Mouse (Mus musculus) macrophage (primary cell): ENCODE results near the gene Lax1. TPM values are rescaled to one million over a fixed set of nuclear protein-coding genes. Genes with fewer than 3 reads are reported as not detected.
"Not testable (repeated sequence)": the region's sequence is repeated elsewhere in the genome, so short reads cannot be mapped to it uniquely, and the experiment has no call there.

Source experiments
- H3K27ac ChIP-seq: fragments of 350-480 bp; formaldehyde crosslinking; 2 replicates; pipeline ENCODE4 v1.9.0; 2021
- H3K36me3 ChIP-seq: fragments of 350-480 bp; formaldehyde crosslinking; 2 replicates; pipeline ENCODE4 v1.9.0; 2021; ENCODE audit errors: inconsistent target
- H3K4me3 ChIP-seq: fragments of 350-480 bp; formaldehyde crosslinking; 2 replicates; pipeline ENCODE4 v1.9.0; 2021; ENCODE audit errors: inconsistent target
- H3K79me2 ChIP-seq: fragments of 350-480 bp; formaldehyde crosslinking; 2 replicates; pipeline ENCODE4 v1.9.0; 2021; ENCODE audit errors: inconsistent target
- WGBS: methylation state at CpG from one replicate; pipeline ENCODE4 v1.1.7; 2026; ENCODE audit warnings: inconsistent platforms; ENCODE audit not compliant: missing documents; 5-methylcytosine and 5-hydroxymethylcytosine counted together
- polyA plus RNA-seq: library from polyadenylated mRNA; stranded (reverse); fragments of 250-400 nt; gene quantifications from 3 replicates; pipeline ENCODE4 v1.2.4, GENCODE M21; 2018; ENCODE audit warnings: inconsistent platforms

Gene Lax1
- polyA plus RNA-seq, 1 experiment from 2014 or later, result not detected

- H3K4me3 ChIP-seq, result no peak overlapping the region
- H3K79me2 ChIP-seq, result no peaks in the 10 kb centered on the region
- no peak overlapping the region for H3K27ac ChIP-seq
- 94% methylated on average over 7 of the region's 7 CpGs for WGBS
- H3K36me3 ChIP-seq, result no peaks in the 10 kb centered on the region
These were observed 22.2 kb downstream of the Lax1 start for GRCm38 (mm10) chr1:133667721-133668120.

GRCm38 (mm10) chr1:133665713-133666112 lies 24.2 kb downstream of the Lax1 start:
- H3K4me3 ChIP-seq, result not testable (repeated sequence)

GRCm38 (mm10) chr1:133664203-133664970 lies 25.5 kb downstream of the Lax1 start:
- Histone ChIP-seq H3K79me2 (peaks cover 18% of the 10 kb centered on the region), H3K27ac (no peak overlapping the region), H3K4me3 (no peak overlapping the region), H3K36me3 (no peaks in the 10 kb centered on the region)
- WGBS, result 93% methylated on average over 11 of the region's 11 CpGs

More at GRCm38 (mm10) chr1:133665713-133666112, 24.2 kb downstream of the Lax1 start:
- not testable (repeated sequence) for H3K27ac ChIP-seq, H3K36me3 ChIP-seq, H3K79me2 ChIP-seq
- WGBS, result 93% methylated on average over 4 of the region's 8 CpGs

- Histone ChIP-seq H3K36me3 (peaks cover 3% of the 10 kb centered on the region; the same call in 1 of the 2 replicates), H3K79me2 (peaks cover 27% of the 10 kb centered on the region), H3K4me3 (no peak overlapping the region), H3K27ac (no peak overlapping the region)
- 88% methylated on average over 4 of the region's 4 CpGs for WGBS
These were observed 26.5 kb downstream of the Lax1 start for GRCm38 (mm10) chr1:133663427-133663826.

- H3K36me3 ChIP-seq, result peaks cover 3% of the 10 kb centered on the region; the same call in 1 of the 2 replicates
- 98% methylated on average over 4 of the region's 7 CpGs for WGBS
- H3K79me2 ChIP-seq, result peaks cover 32% of the 10 kb centered on the region
- no peak overlapping the region for H3K27ac ChIP-seq
- no peak overlapping the region for H3K4me3 ChIP-seq
These were observed 27.0 kb downstream of the Lax1 start for GRCm38 (mm10) chr1:133662941-133663340.

GRCm38 (mm10) chr1:133661203-133661933 lies 28.5 kb downstream of the Lax1 start, which contains the start of gene Gm38394:
TSS of gene Gm38394 (minus strand) at chr1:133661318.
- Histone ChIP-seq H3K4me3 (peak within 1 kb of the TSS; percentile 82), H3K27ac (peak within 1 kb of the TSS; percentile 71), H3K79me2 (peaks cover 48% of the 10 kb centered on the region), H3K36me3 (peaks cover 11% of the 10 kb centered on the region; the same call in 1 of the 2 replicates)
- 3% methylated on average over 26 of the region's 26 CpGs for WGBS

GRCm38 (mm10) chr1:133660466-133661202 lies 29.3 kb downstream of the Lax1 start, which contains the start of gene Zbed6:
TSS of gene Zbed6 (minus strand) at chr1:133660885.
- peak within 1 kb of the TSS; percentile 82 for H3K4me3 ChIP-seq
- WGBS, result 1% methylated on average over 38 of the region's 41 CpGs
- H3K27ac ChIP-seq, result peak within 1 kb of the TSS; percentile 71
- peaks cover 11% of the 10 kb centered on the region; the same call in 1 of the 2 replicates for H3K36me3 ChIP-seq
- peaks cover 55% of the 10 kb centered on the region for H3K79me2 ChIP-seq

- H3K79me2 ChIP-seq, result peaks cover 73% of the 10 kb centered on the region
- H3K4me3 ChIP-seq, result no peak overlapping the region
- 100% methylated on average over 3 of the region's 3 CpGs for WGBS
- H3K36me3 ChIP-seq, result peaks cover 14% of the 10 kb centered on the region; the same call in 1 of the 2 replicates
- H3K27ac ChIP-seq, result no peak overlapping the region
These were observed 31.0 kb downstream of the Lax1 start for GRCm38 (mm10) chr1:133658878-133659277.

GRCm38 (mm10) chr1:133656811-133657210 lies 33.1 kb downstream of the Lax1 start:
- Histone ChIP-seq H3K79me2 (peaks cover 93% of the 10 kb centered on the region), H3K27ac (no peak overlapping the region), H3K36me3 (peaks cover 21% of the 10 kb centered on the region; the same call in 1 of the 2 replicates), H3K4me3 (no peak overlapping the region)
- 94% methylated on average over 5 of the region's 5 CpGs for WGBS

GRCm38 (mm10) chr1:133653033-133653432 lies 36.9 kb downstream of the Lax1 start:
- WGBS, result 100% methylated on average over 1 of the region's 1 CpGs
- peaks cover 100% of the 10 kb centered on the region for H3K79me2 ChIP-seq
- peaks cover 24% of the 10 kb centered on the region for H3K36me3 ChIP-seq
- H3K27ac ChIP-seq, result no peak overlapping the region
- no peak overlapping the region for H3K4me3 ChIP-seq

- Histone ChIP-seq H3K4me3 (no peak overlapping the region), H3K36me3 (peaks cover 42% of the 10 kb centered on the region), H3K79me2 (peaks cover 87% of the 10 kb centered on the region), H3K27ac (no peak overlapping the region)
- 97% methylated on average over 7 of the region's 7 CpGs for WGBS
These were observed 39.4 kb downstream of the Lax1 start for GRCm38 (mm10) chr1:133650288-133651055.

GRCm38 (mm10) chr1:133645652-133646051 lies 44.3 kb downstream of the Lax1 start:
- peaks cover 68% of the 10 kb centered on the region for H3K36me3 ChIP-seq
- H3K4me3 ChIP-seq, result no peak overlapping the region
- 84% methylated on average over 5 of the region's 5 CpGs for WGBS
- peaks cover 39% of the 10 kb centered on the region for H3K79me2 ChIP-seq
- H3K27ac ChIP-seq, result no peak overlapping the region

- Histone ChIP-seq H3K79me2 (no peaks in the 10 kb centered on the region; the same call in 1 of the 2 replicates), H3K27ac (no peak overlapping the region), H3K36me3 (peaks cover 86% of the 10 kb centered on the region), H3K4me3 (no peak overlapping the region)
- 97% methylated on average over 2 of the region's 2 CpGs for WGBS
These were observed 48.7 kb downstream of the Lax1 start for GRCm38 (mm10) chr1:133641163-133641562.

- WGBS, result 98% methylated on average over 6 of the region's 6 CpGs
- Histone ChIP-seq H3K36me3 (peaks cover 90% of the 10 kb centered on the region), H3K27ac (no peak overlapping the region), H3K4me3 (no peak overlapping the region), H3K79me2 (no peaks in the 10 kb centered on the region)
These were observed 51.4 kb downstream of the Lax1 start for GRCm38 (mm10) chr1:133638517-133638916.
